Mouse (Mus musculus): ENCODE measurements at regions not wholly inside any gene's neighbourhood (a gene's known extent, or its start where the extent isn't known, plus 50 kb on each side); places are given as distances from the start of the nearest gene placed in this dataset.

GRCm38 (mm10) chr13:92931696-92932095 lies 87.1 kb downstream of the Mtx3 start:
- 30% methylated on average over 2 of the region's 2 CpGs for WGBS
- H3K9ac ChIP-seq: no peak overlapping the region
- ATAC-seq (ENCODE audit: insufficient number of reproducible peaks, insufficient read depth, low FRiP score, low TSS enrichment, low read depth): no peak
- H3K9me3 ChIP-seq: no peaks in the 10 kb centered on the region
- H3K27me3 ChIP-seq: no peaks in the 10 kb centered on the region
- H3K27ac ChIP-seq: no peak overlapping the region
- H3K4me2 ChIP-seq: no peak overlapping the region
- H3K36me3 ChIP-seq: no peaks in the 10 kb centered on the region
- no peaks in the 10 kb centered on the region; the same call in 1 of the 2 replicates for H3K4me1 ChIP-seq
- H3K4me3 ChIP-seq: no peak overlapping the region

GRCm38 (mm10) chr13:92939032-92939431 lies 94.5 kb downstream of the Mtx3 start:
- Histone ChIP-seq H3K9me3 (no peaks in the 10 kb centered on the region), H3K4me2 (no peak overlapping the region), H3K27ac (no peak overlapping the region), H3K4me3 (no peak overlapping the region), H3K36me3 (no peaks in the 10 kb centered on the region), H3K4me1 (no peaks in the 10 kb centered on the region), H3K9ac (no peak overlapping the region), H3K27me3 (no peaks in the 10 kb centered on the region)
- ATAC-seq (ENCODE audit: insufficient number of reproducible peaks, insufficient read depth, low FRiP score, low TSS enrichment, low read depth): no peak
- WGBS: 91% methylated on average over 7 of the region's 7 CpGs

DNA sequence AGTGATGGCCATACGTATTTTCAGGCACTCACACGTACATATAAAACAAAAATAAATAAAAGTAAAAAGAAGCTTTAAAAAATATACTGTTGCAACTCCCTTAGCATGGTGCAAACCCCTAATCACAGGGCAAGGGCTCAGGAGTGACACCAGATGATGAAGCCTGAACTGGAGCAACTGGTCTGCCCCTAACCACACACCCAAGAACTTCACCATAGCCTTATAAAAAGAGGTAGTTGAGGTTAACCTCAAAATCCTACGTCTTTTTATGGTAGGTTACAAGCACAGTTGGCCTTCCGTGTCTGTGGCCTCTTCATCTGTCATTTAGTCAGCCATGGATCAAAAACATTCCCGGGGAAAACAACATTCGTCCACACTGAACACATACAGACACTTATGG lies 96.0 kb downstream of the Mtx3 start:
- Histone ChIP-seq H3K4me3 (no peak overlapping the region), H3K4me2 (no peak overlapping the region), H3K4me1 (no peaks in the 10 kb centered on the region), H3K36me3 (no peaks in the 10 kb centered on the region), H3K27me3 (no peaks in the 10 kb centered on the region), H3K9ac (no peak overlapping the region), H3K9me3 (no peaks in the 10 kb centered on the region), H3K27ac (no peak overlapping the region)
- no peak for ATAC-seq (ENCODE audit: insufficient number of reproducible peaks, insufficient read depth, low FRiP score, low TSS enrichment, low read depth)
- WGBS: 84% methylated on average over 6 of the region's 6 CpGs

- H3K36me3 ChIP-seq: no peaks in the 10 kb centered on the region
- no peak overlapping the region for H3K9ac ChIP-seq
- WGBS: 46% methylated on average over 2 of the region's 2 CpGs
- no peaks in the 10 kb centered on the region for H3K27me3 ChIP-seq
- ATAC-seq (ENCODE audit: insufficient number of reproducible peaks, insufficient read depth, low FRiP score, low TSS enrichment, low read depth): no peak
- no peak overlapping the region for H3K4me3 ChIP-seq
- no peak overlapping the region for H3K27ac ChIP-seq
- no peaks in the 10 kb centered on the region for H3K4me1 ChIP-seq
- H3K4me2 ChIP-seq: no peak overlapping the region
- no peaks in the 10 kb centered on the region for H3K9me3 ChIP-seq
Measured at GRCm38 (mm10) chr13:92948560-92948959, 104.0 kb downstream of the Mtx3 start.

GRCm38 (mm10) chr13:92960031-92960430 lies 115.5 kb downstream of the Mtx3 start:
- Histone ChIP-seq H3K4me1 (no peaks in the 10 kb centered on the region), H3K4me2 (no peak overlapping the region), H3K27me3 (no peaks in the 10 kb centered on the region), H3K9ac (no peak overlapping the region), H3K4me3 (no peak overlapping the region), H3K27ac (no peak overlapping the region), H3K9me3 (no peaks in the 10 kb centered on the region), H3K36me3 (no peaks in the 10 kb centered on the region)
- WGBS: 66% methylated on average over 4 of the region's 4 CpGs
- ATAC-seq (ENCODE audit: insufficient number of reproducible peaks, insufficient read depth, low FRiP score, low TSS enrichment, low read depth): no peak

DNA sequence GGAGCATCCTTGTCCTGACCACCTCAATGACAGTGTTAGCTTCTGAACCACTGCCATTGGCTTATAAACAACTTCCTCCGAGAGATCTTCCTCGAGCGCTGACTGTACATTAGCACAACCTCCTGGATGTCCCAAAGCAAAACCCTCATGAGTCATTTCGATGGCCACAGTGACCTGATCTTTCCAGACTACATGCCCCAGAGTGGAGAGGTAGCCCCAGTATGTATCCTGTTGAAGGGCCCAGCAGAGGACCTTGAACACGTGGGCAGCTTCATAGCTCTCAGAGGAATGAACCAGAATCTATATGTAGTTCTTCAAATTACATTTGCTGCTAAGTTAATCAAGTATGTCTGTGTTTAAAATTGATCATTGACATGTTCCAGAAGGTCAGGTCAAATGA lies 118.1 kb downstream of the Mtx3 start:
- WGBS: 86% methylated on average over 5 of the region's 5 CpGs
- no peaks in the 10 kb centered on the region for H3K27me3 ChIP-seq
- H3K4me2 ChIP-seq: no peak overlapping the region
- no peak overlapping the region for H3K27ac ChIP-seq
- ATAC-seq (ENCODE audit: insufficient number of reproducible peaks, insufficient read depth, low FRiP score, low TSS enrichment, low read depth): no peak
- no peak overlapping the region for H3K9ac ChIP-seq
- H3K4me1 ChIP-seq: 0 out of 2 replicates have a peak, but pooled peaks cover 3% of the 10 kb centered on the region
- no peaks in the 10 kb centered on the region for H3K36me3 ChIP-seq
- H3K9me3 ChIP-seq: no peaks in the 10 kb centered on the region
- H3K4me3 ChIP-seq: no peak overlapping the region

DNA sequence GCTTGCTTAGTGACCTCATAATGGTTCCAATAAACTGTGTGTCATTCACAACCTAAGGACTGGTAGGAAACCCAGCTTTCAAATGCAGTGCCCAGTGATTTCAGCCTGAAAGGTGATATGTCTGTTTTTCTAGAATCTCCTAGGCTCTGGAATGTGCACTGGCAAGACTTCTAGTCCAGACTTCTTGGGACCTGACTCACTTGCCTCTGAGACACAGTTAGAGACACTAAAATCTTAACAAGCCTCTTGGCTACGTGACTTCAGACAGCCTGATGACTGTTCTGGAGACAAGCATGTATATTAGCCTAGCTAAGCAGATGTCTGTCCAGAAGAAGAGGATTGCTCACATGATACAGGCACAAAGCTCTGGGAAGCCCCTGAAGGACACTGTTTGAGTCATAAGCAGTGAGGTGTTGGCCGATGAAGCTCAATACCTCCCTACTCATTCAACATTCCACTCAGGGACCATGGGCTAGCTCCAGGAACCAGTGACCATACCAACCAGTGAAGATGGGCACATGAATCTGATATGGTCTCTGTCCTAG lies 118.9 kb downstream of the Mtx3 start:
- no peak overlapping the region for H3K9ac ChIP-seq
- H3K36me3 ChIP-seq: no peaks in the 10 kb centered on the region
- no peak overlapping the region for H3K27ac ChIP-seq
- ATAC-seq (ENCODE audit: insufficient number of reproducible peaks, insufficient read depth, low FRiP score, low TSS enrichment, low read depth): no peak
- no peak overlapping the region for H3K4me3 ChIP-seq
- no peak overlapping the region for H3K4me2 ChIP-seq
- WGBS: 86% methylated on average over 2 of the region's 2 CpGs
- 0 out of 2 replicates have a peak, but pooled peaks cover 3% of the 10 kb centered on the region for H3K4me1 ChIP-seq
- H3K27me3 ChIP-seq: no peaks in the 10 kb centered on the region
- no peaks in the 10 kb centered on the region for H3K9me3 ChIP-seq

GRCm38 (mm10) chr13:92964213-92964743 lies 119.7 kb downstream of the Mtx3 start:
- 75% methylated on average over 5 of the region's 5 CpGs for WGBS
- Histone ChIP-seq H3K4me2 (no peak overlapping the region), H3K9ac (no peak overlapping the region), H3K27me3 (no peaks in the 10 kb centered on the region), H3K4me1 (0 out of 2 replicates have a peak, but pooled peaks cover 3% of the 10 kb centered on the region), H3K36me3 (no peaks in the 10 kb centered on the region), H3K9me3 (no peaks in the 10 kb centered on the region), H3K27ac (no peak overlapping the region), H3K4me3 (no peak overlapping the region)
- ATAC-seq (ENCODE audit: insufficient number of reproducible peaks, insufficient read depth, low FRiP score, low TSS enrichment, low read depth): no peak

DNA sequence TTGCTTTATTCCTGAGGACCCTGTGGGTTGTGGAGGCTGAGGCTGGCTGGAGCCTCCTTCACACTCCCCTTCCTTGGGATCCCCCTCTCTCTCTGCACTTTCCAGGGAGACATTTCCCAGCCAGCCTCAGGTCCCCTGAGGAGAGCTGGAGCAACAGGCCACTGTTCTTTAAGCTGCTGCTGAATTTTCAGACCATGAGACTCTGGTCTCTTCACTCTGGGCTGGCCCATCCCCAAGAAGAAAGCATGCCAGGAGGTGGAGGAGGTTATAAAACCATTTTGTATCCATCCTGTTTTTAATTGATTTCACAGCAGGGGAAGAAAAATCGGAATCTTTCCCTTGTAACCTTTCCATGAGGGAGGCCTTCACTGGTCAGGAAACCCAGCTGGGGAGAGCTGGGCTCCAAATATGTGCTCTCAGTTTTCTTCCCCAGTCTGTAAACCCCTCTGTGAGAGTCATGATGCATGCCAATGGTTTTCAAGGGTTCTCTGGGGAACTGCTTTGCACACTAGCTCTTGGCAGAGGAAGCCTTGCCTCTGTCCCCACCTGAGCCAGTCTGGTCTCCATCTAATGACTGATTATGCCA lies 122.6 kb downstream of the Mtx3 start:
- Histone ChIP-seq H3K36me3 (no peaks in the 10 kb centered on the region), H3K4me2 (no peak overlapping the region), H3K27me3 (no peaks in the 10 kb centered on the region), H3K9me3 (no peaks in the 10 kb centered on the region), H3K4me3 (no peak overlapping the region), H3K9ac (no peak overlapping the region), H3K4me1 (0 out of 2 replicates have a peak, but pooled peaks cover 3% of the 10 kb centered on the region), H3K27ac (no peak overlapping the region)
- ATAC-seq (ENCODE audit: insufficient number of reproducible peaks, insufficient read depth, low FRiP score, low TSS enrichment, low read depth): no peak
- 50% methylated on average over 1 of the region's 1 CpGs for WGBS

- H3K9me3 ChIP-seq: no peaks in the 10 kb centered on the region
- H3K27ac ChIP-seq: no peak overlapping the region
- 97% methylated on average over 1 of the region's 1 CpGs for WGBS
- no peak overlapping the region for H3K4me3 ChIP-seq
- H3K36me3 ChIP-seq: no peaks in the 10 kb centered on the region
- no peak overlapping the region for H3K4me2 ChIP-seq
- ATAC-seq (ENCODE audit: insufficient number of reproducible peaks, insufficient read depth, low FRiP score, low TSS enrichment, low read depth): no peak
- no peaks in the 10 kb centered on the region for H3K27me3 ChIP-seq
- 0 out of 2 replicates have a peak, but pooled peaks cover 3% of the 10 kb centered on the region for H3K4me1 ChIP-seq
- no peak overlapping the region for H3K9ac ChIP-seq
Measured at GRCm38 (mm10) chr13:92969579-92969978, 125.0 kb downstream of the Mtx3 start.

- 58% methylated on average over 5 of the region's 5 CpGs for WGBS
- no peaks in the 10 kb centered on the region for H3K9me3 ChIP-seq
- no peaks in the 10 kb centered on the region for H3K27me3 ChIP-seq
- H3K27ac ChIP-seq: no peak overlapping the region
- no peaks in the 10 kb centered on the region for H3K36me3 ChIP-seq
- H3K9ac ChIP-seq: no peak overlapping the region
- no peak for ATAC-seq (ENCODE audit: insufficient number of reproducible peaks, insufficient read depth, low FRiP score, low TSS enrichment, low read depth)
- H3K4me1 ChIP-seq: no peaks in the 10 kb centered on the region
- no peak overlapping the region for H3K4me3 ChIP-seq
- H3K4me2 ChIP-seq: no peak overlapping the region
Measured at GRCm38 (mm10) chr13:92972891-92973290, 128.3 kb downstream of the Mtx3 start.

GRCm38 (mm10) chr13:92973791-92974190 lies 129.2 kb downstream of the Mtx3 start:
- no peak for ATAC-seq (ENCODE audit: insufficient number of reproducible peaks, insufficient read depth, low FRiP score, low TSS enrichment, low read depth)
- Histone ChIP-seq H3K9me3 (no peaks in the 10 kb centered on the region), H3K9ac (no peak overlapping the region), H3K4me1 (no peaks in the 10 kb centered on the region), H3K27me3 (no peaks in the 10 kb centered on the region), H3K36me3 (no peaks in the 10 kb centered on the region), H3K4me2 (no peak overlapping the region), H3K4me3 (no peak overlapping the region), H3K27ac (no peak overlapping the region)
- WGBS: 56% methylated on average over 4 of the region's 4 CpGs

Data from embryonic facial prominence, embryonic 13.5 days (tissue).